Mouse (Mus musculus) liver, embryonic 11.5 days (tissue): ENCODE measurements at regions not wholly inside any gene's neighbourhood (a gene's known extent, or its start where the extent isn't known, plus 50 kb on each side); places are given as distances from the start of the nearest gene placed in this dataset.

Source experiments
- ATAC-seq: fragments of 200-750 bp; cut with Nextera tagmentation; replicated peaks from 2 replicates; pipeline ENCODE4 v1.8.0; 2017; ENCODE audit warnings: moderate number of reproducible peaks, mild to moderate bottlenecking, moderate TSS enrichment, moderate library complexity; ENCODE audit not compliant: low FRiP score
- DNase-seq: peaks from one replicate; pipeline ENCODE4 v3.0.0-alpha.2; 2017; ENCODE audit warnings: low spot score
- H3K27ac ChIP-seq: fragments of 300-500 bp; sonication (generic); 2 replicates; pipeline ENCODE4 v1.5.1; 2014; ENCODE audit warnings: mild to moderate bottlenecking, low read depth, low read length, control low read depth
- H3K27me3 ChIP-seq: fragments of 300-500 bp; sonication (generic); replicated peaks from 2 replicates; pipeline ENCODE4 v1.6.1; 2014; ENCODE audit warnings: low read length, mixed read lengths; ENCODE audit not compliant: control insufficient read depth, insufficient read depth
- H3K36me3 ChIP-seq: fragments of 300-500 bp; sonication (generic); 2 replicates; pipeline ENCODE4 v1.6.1; 2014; ENCODE audit warnings: mild to moderate bottlenecking, low read length, moderate library complexity, mixed read lengths; ENCODE audit not compliant: control insufficient read depth, insufficient read depth
- H3K4me1 ChIP-seq: fragments of 300-500 bp; sonication (generic); replicated peaks from 2 replicates; pipeline ENCODE4 v1.6.1; 2014; ENCODE audit warnings: low read length, mixed read lengths; ENCODE audit not compliant: control insufficient read depth, insufficient read depth
- H3K4me2 ChIP-seq: fragments of 300-500 bp; sonication (generic); 2 replicates; pipeline ENCODE4 v1.6.1; 2014; ENCODE audit warnings: mild to moderate bottlenecking, control low read depth, moderate library complexity
- H3K4me3 ChIP-seq: fragments of 300-500 bp; sonication (generic); 2 replicates; pipeline ENCODE4 v1.5.1; 2014; ENCODE audit warnings: low read depth, low read length, control low read depth
- H3K9ac ChIP-seq: fragments of 300-500 bp; sonication (generic); 2 replicates; pipeline ENCODE4 v1.6.1; 2014; ENCODE audit warnings: low read depth, low read length, control low read depth
- H3K9me3 ChIP-seq: fragments of 300-500 bp; sonication (generic); 2 replicates; pipeline ENCODE4 v1.6.1; 2016; ENCODE audit warnings: low read length, inconsistent platforms, mixed read lengths; ENCODE audit not compliant: control insufficient read depth
- WGBS: fragments of 180-500 bp; shearing (Covaris S2); extraction: QIAGEN DNeasy Blood & Tissue Kit; methylation state at CpG from one replicate; pipeline ENCODE4 v1.1.7; 2014; 5-methylcytosine and 5-hydroxymethylcytosine counted together

DNA sequence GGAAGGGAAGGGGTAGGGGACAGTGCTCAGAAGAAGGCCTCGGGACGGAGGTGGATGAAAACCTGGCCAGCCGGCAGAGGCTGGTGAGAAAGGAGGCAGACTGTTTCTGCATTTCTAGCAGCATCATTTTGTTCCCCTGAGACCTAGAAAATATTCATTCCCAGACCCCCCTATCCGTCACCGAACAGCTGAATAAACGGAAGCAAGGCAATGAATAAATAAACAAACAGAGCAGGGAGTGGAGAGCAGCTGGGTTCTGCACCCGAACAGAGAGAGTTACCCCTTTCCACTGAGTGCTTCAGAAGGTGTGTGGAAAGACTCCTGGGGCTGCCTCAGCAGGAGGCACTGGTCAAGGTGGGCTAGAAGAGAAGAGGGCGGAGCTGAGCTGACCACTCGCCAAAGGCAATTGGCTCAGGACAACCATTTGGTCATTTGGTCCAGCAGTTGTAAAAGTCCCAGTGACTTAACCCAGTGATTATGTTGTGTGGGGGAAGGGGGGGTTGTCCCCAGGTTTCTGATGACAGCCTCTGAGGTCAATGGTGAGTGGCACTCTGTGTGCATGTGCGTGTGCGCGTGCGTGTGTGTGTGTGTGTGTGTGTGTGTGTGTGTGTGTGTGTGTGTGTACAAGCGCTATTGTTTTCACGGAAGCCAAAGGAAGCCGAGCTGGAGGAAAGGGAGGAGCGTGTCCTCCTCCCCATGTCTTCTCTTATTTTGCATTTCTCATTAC is 233.1 kb downstream of the H2al1j start:
- no peak for DNase-seq
- no peak overlapping the region for H3K27ac ChIP-seq
- no peaks in the 10 kb centered on the region for H3K9me3 ChIP-seq
- no peak for ATAC-seq
- no peaks in the 10 kb centered on the region for H3K36me3 ChIP-seq
- H3K27me3 ChIP-seq, result peaks cover 9% of the 10 kb centered on the region; the same call in 1 of the 2 replicates
- H3K4me3 ChIP-seq, result no peak overlapping the region
- H3K4me1 ChIP-seq, result no peaks in the 10 kb centered on the region
- H3K4me2 ChIP-seq, result no peak overlapping the region
- WGBS, result 52% methylated on average over 17 of the region's 17 CpGs
- no peak overlapping the region for H3K9ac ChIP-seq

- no peaks in the 10 kb centered on the region for H3K36me3 ChIP-seq
- H3K27ac ChIP-seq, result no peak overlapping the region
- H3K4me3 ChIP-seq, result no peak overlapping the region
- WGBS, result 65% methylated on average over 2 of the region's 2 CpGs
- no peak overlapping the region for H3K9ac ChIP-seq
- no peaks in the 10 kb centered on the region for H3K4me1 ChIP-seq
- H3K9me3 ChIP-seq, result no peaks in the 10 kb centered on the region
- ATAC-seq (no peak), DNase-seq (no peak)
- no peak overlapping the region for H3K4me2 ChIP-seq
- H3K27me3 ChIP-seq, result peaks cover 9% of the 10 kb centered on the region; the same call in 1 of the 2 replicates
Measured at GRCm38 (mm10) chrX:11565888-11566287, 238.3 kb downstream of the H2al1j start.

DNA sequence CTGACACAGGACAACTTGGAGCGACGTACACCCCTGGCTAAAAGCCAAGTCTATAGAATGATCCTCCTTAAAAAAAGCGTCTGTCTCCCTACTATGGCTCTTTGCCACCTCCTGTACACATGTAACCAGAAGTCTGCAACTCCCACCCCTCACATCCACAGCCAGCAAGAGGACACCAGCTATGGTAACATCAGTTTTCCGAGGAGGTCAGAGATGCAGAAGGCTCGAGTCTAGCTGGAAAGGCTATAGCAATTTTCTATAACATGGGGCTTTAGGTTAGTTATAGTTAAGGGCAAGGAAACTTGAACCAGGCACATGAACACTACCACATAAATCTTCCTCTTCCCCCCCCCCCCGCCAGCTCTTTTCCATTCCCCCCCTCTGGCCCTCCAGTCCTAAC is 240.2 kb downstream of the H2al1j start:
- no peak overlapping the region for H3K4me3 ChIP-seq

GRCm38 (mm10) chrX:11568262-11568661 is 240.6 kb downstream of the H2al1j start:
- Histone ChIP-seq H3K4me2 (no peak overlapping the region), H3K27ac (no peak overlapping the region), H3K9me3 (no peaks in the 10 kb centered on the region), H3K27me3 (peaks cover 6% of the 10 kb centered on the region; the same call in 1 of the 2 replicates), H3K9ac (no peak overlapping the region), H3K4me3 (no peak overlapping the region), H3K36me3 (no peaks in the 10 kb centered on the region), H3K4me1 (no peaks in the 10 kb centered on the region)
- ATAC-seq (no peak), DNase-seq (no peak)
- WGBS, result 72% methylated on average over 5 of the region's 5 CpGs

More for the DNA sequence above, 240.2 kb downstream of the H2al1j start:
- Histone ChIP-seq H3K9ac (no peak overlapping the region), H3K4me2 (no peak overlapping the region), H3K27ac (no peak overlapping the region), H3K9me3 (no peaks in the 10 kb centered on the region), H3K36me3 (no peaks in the 10 kb centered on the region), H3K4me1 (no peaks in the 10 kb centered on the region), H3K27me3 (peaks cover 6% of the 10 kb centered on the region; the same call in 1 of the 2 replicates)
- 74% methylated on average over 6 of the region's 6 CpGs for WGBS
- DNase-seq, result no peak
- no peak for ATAC-seq

GRCm38 (mm10) chrX:11574354-11574753 is 246.7 kb downstream of the H2al1j start:
- Histone ChIP-seq H3K27ac (no peak overlapping the region), H3K9ac (no peak overlapping the region), H3K4me3 (no peak overlapping the region), H3K4me1 (no peaks in the 10 kb centered on the region), H3K36me3 (no peaks in the 10 kb centered on the region), H3K4me2 (no peak overlapping the region), H3K9me3 (no peaks in the 10 kb centered on the region), H3K27me3 (peaks cover 3% of the 10 kb centered on the region; the same call in 1 of the 2 replicates)
- no peak for ATAC-seq
- 77% methylated on average over 3 of the region's 3 CpGs for WGBS
- DNase-seq, result no peak

- 77% methylated on average over 6 of the region's 6 CpGs for WGBS
- no peak for ATAC-seq
- no peaks in the 10 kb centered on the region for H3K9me3 ChIP-seq
- H3K36me3 ChIP-seq, result no peaks in the 10 kb centered on the region
- no peak overlapping the region for H3K9ac ChIP-seq
- no peak for DNase-seq
- H3K4me3 ChIP-seq, result no peak overlapping the region
- H3K27ac ChIP-seq, result no peak overlapping the region
- H3K4me2 ChIP-seq, result no peak overlapping the region
- H3K4me1 ChIP-seq, result no peaks in the 10 kb centered on the region
- peaks cover 3% of the 10 kb centered on the region; the same call in 1 of the 2 replicates for H3K27me3 ChIP-seq
Measured at GRCm38 (mm10) chrX:11575571-11575970, 247.9 kb downstream of the H2al1j start.

DNA sequence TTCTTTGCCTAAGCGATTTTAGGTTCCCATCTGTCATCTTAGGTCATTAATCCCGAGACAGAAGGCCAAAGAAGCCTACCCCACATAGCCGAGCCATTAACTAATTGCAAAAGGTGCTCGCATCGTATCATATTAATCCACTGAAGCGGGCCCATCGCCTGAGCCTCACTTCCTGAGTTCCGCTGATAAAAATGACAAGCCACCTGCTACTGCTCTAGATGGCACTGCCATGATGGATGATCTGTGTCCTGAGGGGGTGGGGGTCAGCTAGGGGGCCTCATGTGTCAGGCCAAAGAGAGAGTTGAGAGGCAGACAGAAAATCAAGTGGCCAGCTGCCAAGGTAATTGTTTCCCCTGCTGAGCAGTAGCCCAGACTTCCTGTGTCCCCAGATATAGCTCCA is 248.7 kb downstream of the H2al1j start:
- no peak overlapping the region for H3K27ac ChIP-seq
- no peak overlapping the region for H3K4me3 ChIP-seq
- peaks cover 3% of the 10 kb centered on the region; the same call in 1 of the 2 replicates for H3K27me3 ChIP-seq
- WGBS, result 71% methylated on average over 8 of the region's 8 CpGs
- H3K4me1 ChIP-seq, result no peaks in the 10 kb centered on the region
- H3K9me3 ChIP-seq, result no peaks in the 10 kb centered on the region
- no peak overlapping the region for H3K4me2 ChIP-seq
- DNase-seq (no peak), ATAC-seq (no peak)
- H3K36me3 ChIP-seq, result no peaks in the 10 kb centered on the region
- no peak overlapping the region for H3K9ac ChIP-seq

DNA sequence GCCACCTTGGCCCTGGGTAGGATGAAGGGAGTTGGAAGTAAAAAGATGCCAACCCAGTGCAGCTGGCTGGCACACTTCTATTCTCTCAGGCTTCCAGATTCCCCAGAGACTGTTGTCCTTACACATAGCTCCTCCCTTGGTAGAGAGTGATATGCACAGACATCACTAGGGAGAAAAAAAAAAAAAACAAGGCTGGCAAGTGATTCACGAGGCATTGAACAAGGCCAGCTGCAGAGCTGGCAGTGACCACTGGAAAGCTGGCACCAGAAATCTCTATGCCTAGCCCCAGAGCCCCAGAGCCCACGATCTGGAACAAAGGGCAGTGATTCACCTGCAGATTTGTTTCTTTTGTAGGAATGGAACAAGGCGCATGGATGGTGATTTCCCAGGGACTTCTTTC is 249.7 kb downstream of the H2al1j start:
- Histone ChIP-seq H3K27me3 (peaks cover 3% of the 10 kb centered on the region; the same call in 1 of the 2 replicates), H3K9ac (no peak overlapping the region), H3K4me2 (no peak overlapping the region), H3K9me3 (no peaks in the 10 kb centered on the region), H3K4me1 (no peaks in the 10 kb centered on the region), H3K4me3 (no peak overlapping the region), H3K27ac (no peak overlapping the region), H3K36me3 (no peaks in the 10 kb centered on the region)
- DNase-seq (no peak), ATAC-seq (no peak)
- WGBS, result 90% methylated on average over 3 of the region's 3 CpGs

DNA sequence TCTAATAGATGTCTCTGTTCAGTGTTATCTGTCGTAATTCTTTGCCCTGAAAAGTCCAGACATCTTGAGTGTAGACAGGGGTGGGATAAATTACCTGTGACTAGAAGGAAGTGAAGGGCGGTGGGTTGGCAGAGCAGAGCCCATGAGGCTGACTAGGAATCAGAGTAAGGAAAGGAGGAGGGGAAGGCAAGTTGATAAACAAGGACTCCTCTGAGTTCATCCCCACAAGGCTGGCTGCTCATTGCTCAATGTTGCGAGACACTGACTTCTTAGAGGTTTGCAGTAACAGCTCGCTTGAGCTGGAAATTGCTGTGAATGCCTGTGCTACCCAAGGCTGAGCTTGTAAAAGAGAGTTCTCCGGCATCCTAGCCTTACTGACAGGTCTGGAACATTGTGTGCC is 257.7 kb downstream of the H2al1j start:
- H3K9ac ChIP-seq, result no peak overlapping the region
- no peaks in the 10 kb centered on the region for H3K4me1 ChIP-seq
- peaks cover 4% of the 10 kb centered on the region for H3K27me3 ChIP-seq
- H3K36me3 ChIP-seq, result no peaks in the 10 kb centered on the region
- 64% methylated on average over 5 of the region's 5 CpGs for WGBS
- no peak overlapping the region for H3K27ac ChIP-seq
- ATAC-seq (no peak), DNase-seq (no peak)
- no peak overlapping the region for H3K4me3 ChIP-seq
- no peak overlapping the region for H3K4me2 ChIP-seq
- no peaks in the 10 kb centered on the region for H3K9me3 ChIP-seq
